Mouse (Mus musculus): ENCODE measurements around the gene Xbp1. TPM values are rescaled to one million over a fixed set of nuclear protein-coding genes. Genes with fewer than 3 reads are reported as not detected.

Xbp1 gene
- polyA plus RNA-seq, 1 experiment from 2014 or later, result 141 TPM

Other genes with a start within 250 kb of the Xbp1 start
- 16.2 and 17.6 TPM in 2 replicates for gene Znrf3, start 75.8 kb upstream of the Xbp1 start, polyA plus RNA-seq (2015; fragmentation: Nextera tagmentation; extraction: Ambion mirVana)
- gene Ccdc117, start 21.5 kb downstream of the Xbp1 start, polyA plus RNA-seq (2015; fragmentation: Nextera tagmentation; extraction: Ambion mirVana), result 18.7 and 19.2 TPM in 2 replicates
- not detected in 2 replicates for gene Ankrd36, start 49.0 kb downstream of the Xbp1 start, polyA plus RNA-seq (2015; fragmentation: Nextera tagmentation; extraction: Ambion mirVana)
- 180 and 187 TPM in 2 replicates for gene Mrps24, start 195.0 kb downstream of the Xbp1 start, polyA plus RNA-seq (2015; fragmentation: Nextera tagmentation; extraction: Ambion mirVana)
- 28.6 and 28.7 TPM in 2 replicates for gene Urgcp, start 241.7 kb downstream of the Xbp1 start, polyA plus RNA-seq (2015; fragmentation: Nextera tagmentation; extraction: Ambion mirVana)